Mouse (Mus musculus) gastrocnemius, adult 2 months (tissue): ENCODE measurements at regions not wholly inside any gene's neighbourhood (a gene's known extent, or its start where the extent isn't known, plus 50 kb on each side); places are given as distances from the start of the nearest gene placed in this dataset.

Experiments used
- DNase-seq: peaks from one replicate; pipeline ENCODE4 v3.0.0; 2022
- H3K27ac ChIP-seq: fragments of 200-600 bp; 2 replicates; pipeline ENCODE4 v1.8.1; 2022; ENCODE audit warnings: mild to moderate bottlenecking
- H3K4me3 ChIP-seq: fragments of 200-600 bp; 2 replicates; pipeline ENCODE4 v1.8.1; 2022; ENCODE audit warnings: mild to moderate bottlenecking, moderate library complexity
- CTCF ChIP-seq: fragments of 200-600 bp; IDR thresholded peaks from 2 replicates; pipeline ENCODE4 v1.8.1; 2022; ENCODE audit warnings: antibody characterized with exemption, mild to moderate bottlenecking, moderate library complexity
- intact Hi-C: fragments of 180-260 bp; cut with DNase I; formaldehyde crosslinking; loops from one replicate; pipeline ENCODE4 v1.15.1; 2025

DNA sequence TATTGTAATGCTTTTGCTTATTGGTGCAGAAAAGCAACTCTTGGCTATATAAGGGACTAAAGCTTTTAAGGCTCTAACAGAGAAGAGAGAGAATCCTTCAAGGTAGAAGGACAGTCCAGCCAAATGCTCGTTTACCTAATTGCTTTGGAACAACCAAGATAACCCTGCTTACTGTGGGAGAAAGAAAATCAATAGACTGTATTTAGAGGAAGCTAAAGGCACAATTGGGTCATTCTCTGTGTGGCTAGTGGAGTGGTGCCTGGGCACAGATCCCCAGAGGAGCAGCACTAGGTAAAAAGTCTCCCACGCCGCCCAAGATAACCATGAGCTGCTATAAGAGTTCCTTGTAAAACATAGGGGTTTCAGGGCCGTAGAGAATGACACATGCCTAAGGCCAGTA lies 217.6 kb downstream of the Sptssa start:
- H3K27ac ChIP-seq: no peak overlapping the region
- DNase-seq: no peak
- no peak for TF ChIP-seq CTCF
- H3K4me3 ChIP-seq: no peak overlapping the region
- intact Hi-C loops: no loop called here

DNA sequence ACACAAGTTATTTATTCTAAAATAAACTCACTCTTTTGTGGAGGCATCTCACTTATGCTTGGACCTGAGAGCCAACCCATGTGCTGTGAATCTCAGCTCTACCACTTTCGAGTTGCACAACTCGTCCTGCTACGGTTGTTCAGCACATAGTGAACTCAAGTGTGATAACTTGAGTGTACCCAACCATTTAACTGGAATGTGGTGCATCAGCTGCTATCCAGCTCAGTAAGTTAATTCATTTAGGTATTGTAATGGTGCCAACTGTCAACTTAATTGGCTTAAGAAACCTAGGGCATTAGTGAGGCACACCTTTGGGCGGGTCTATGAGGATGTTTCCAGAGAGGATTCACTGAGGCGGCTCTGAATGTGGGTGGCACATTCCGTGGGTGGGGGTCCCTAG lies 221.6 kb upstream of the Egln3 start:
- H3K4me3 ChIP-seq: no peak overlapping the region
- intact Hi-C loops: no loop called here
- H3K27ac ChIP-seq: no peak overlapping the region
- DNase-seq: no peak
- TF ChIP-seq CTCF: no peak

DNA sequence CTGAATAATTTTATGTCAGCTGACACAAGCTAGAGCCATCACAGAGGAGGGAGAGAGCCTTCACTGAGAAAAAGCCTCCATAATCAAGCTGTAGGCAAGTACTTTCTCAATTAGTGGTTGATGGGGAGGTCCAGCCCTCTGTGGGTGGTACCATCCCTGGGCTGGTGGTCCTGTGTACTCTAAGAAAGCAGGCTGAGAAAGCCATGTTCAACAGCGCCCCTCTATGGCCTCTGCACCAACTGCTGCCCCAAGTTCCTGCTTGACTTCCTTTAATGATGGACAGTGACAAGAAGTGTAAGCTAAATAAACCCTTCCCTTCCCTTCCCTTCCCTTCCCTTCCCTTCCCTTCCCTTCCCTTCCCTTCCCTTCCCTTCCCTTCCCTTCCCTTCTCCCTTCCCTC lies 211.2 kb upstream of the Egln3 start:
- TF ChIP-seq CTCF: peak; percentile 2; the same call in 1 of the 2 replicates
- intact Hi-C loops: no loop called here
- Histone ChIP-seq H3K4me3 (no peak overlapping the region), H3K27ac (no peak overlapping the region)
- DNase-seq: no peak

DNA sequence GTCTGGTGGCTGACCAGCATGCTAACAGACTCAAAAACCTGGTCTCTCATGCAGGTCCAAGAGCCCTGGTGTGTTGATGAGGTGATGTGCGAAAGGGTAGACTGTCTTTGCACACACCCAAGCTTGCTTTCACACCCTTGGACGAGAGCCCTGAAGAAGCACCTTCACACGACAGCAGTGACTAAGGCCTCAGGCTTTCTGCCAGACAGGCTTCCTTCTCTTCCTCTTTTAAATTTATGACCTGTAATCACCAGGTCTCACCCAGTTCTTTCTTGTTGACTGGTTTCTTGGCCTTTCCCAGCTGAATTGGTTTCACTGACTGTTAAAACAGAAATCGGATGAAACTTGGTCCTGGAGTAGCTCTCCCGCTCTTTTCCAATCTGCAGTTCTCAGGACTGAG lies 210.5 kb upstream of the Egln3 start:
- peak; percentile 32 for DNase-seq
- intact Hi-C loops: no loop called here
- TF ChIP-seq CTCF: no peak
- Histone ChIP-seq H3K27ac (no peak overlapping the region), H3K4me3 (no peak overlapping the region)

DNA sequence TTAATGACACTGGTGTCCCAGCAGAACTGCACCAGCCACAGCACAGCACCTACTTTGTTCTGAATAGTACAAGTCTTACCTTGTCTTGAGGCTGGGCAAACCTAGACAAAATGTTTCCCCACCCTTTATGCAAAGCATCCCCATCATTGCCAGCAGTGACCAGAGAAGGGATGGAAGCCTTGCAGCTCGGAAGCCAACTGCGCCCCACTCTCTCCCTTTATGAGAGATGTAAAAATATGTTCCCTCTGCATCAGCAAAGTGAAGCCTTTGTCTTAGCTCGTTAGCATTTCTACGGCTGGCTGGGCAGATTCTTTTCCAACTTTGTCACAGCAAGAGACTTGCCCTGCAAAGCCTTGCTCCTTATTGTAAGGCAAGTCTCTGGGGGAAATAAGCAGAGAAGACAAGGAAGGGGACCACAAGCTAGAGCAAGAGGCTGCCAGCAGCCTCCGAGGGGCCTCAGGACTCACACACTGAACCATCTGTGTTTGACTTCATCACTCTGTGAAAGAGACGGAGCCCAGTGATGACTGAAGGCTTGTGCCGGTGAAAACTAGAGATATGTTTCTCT lies 206.5 kb upstream of the Egln3 start:
- intact Hi-C loops: no loop called here
- no peak overlapping the region for H3K27ac ChIP-seq
- no peak overlapping the region for H3K4me3 ChIP-seq
- TF ChIP-seq CTCF: no peak
- DNase-seq: no peak

DNA sequence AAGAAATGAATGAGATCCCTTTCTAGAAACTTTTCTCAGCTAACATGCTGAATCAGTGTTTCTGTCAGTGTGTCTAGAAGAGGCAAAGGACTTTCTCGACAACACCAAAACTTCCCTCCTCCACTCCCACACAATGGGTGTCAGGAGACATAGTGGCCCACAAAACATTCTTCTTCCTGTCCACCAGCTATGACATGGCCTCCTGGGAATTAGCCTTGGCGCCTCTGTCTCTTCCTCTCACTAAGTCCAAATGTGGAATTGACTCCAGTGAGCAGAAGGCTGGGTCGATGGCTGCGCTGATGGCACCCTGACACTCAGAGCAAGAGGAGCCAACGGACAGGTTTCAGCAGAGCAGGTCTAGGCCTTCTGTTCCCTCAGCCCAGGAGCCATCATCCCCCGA lies 205.2 kb upstream of the Egln3 start:
- no peak overlapping the region for H3K4me3 ChIP-seq
- no peak for TF ChIP-seq CTCF
- DNase-seq: no peak
- intact Hi-C loops: no loop called here
- no peak overlapping the region for H3K27ac ChIP-seq

DNA sequence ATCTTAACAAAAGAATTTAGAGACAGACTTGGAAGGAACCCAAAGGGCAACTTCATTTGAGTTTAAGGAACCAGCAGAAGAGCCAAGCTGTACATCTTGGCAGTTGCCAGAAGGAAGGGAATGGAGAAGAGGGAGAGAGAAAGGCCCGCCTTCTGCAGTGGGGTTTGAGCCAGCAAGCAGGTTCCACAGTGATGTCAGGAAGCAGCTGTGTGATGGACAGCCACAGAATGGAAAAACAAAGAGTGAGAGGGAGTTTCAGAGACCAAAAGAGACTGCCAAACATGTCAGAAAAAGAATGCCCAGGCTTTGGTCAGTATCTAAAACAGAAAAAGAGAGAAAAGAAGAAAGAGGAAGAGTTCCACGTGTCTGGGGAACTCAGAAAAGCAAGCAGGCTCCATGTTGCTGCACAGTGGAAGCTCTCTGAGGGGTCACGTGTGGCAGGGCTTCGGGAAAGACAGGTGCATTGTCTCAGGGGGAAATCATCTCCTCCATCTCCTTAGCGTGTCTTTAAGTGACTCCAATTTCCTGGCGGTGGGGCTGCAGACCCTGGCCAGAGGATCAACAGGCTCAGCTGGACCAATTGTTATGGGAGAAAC lies 203.7 kb upstream of the Egln3 start:
- no peak overlapping the region for H3K27ac ChIP-seq
- DNase-seq: no peak
- no peak for TF ChIP-seq CTCF
- intact Hi-C loops: no loop called here
- no peak overlapping the region for H3K4me3 ChIP-seq

DNA sequence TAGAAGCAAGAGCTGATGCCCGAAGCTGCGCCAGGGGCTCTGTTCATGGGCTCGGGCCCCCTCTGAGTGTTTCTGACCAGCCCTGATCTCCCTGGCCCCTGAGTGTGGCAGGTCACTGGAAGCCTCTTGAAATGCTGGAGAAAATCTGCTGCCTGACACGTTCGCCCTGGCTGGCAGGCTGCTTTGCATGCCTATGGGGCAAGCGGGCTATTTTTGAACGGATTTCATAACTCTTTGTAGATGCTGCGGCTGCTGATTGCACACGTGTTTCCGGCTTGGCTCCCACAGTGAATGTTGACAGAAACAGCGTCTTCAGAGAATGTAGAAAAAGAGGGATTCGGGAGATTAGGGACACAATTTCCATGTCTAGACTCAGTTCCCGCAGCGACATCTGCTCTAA lies 201.4 kb upstream of the Egln3 start:
- intact Hi-C loops: no loop called here
- no peak for TF ChIP-seq CTCF
- H3K4me3 ChIP-seq: peak overlapping the region; percentile 56
- peak; percentile 87 for DNase-seq
- H3K27ac ChIP-seq: peak overlapping the region; percentile 94

DNA sequence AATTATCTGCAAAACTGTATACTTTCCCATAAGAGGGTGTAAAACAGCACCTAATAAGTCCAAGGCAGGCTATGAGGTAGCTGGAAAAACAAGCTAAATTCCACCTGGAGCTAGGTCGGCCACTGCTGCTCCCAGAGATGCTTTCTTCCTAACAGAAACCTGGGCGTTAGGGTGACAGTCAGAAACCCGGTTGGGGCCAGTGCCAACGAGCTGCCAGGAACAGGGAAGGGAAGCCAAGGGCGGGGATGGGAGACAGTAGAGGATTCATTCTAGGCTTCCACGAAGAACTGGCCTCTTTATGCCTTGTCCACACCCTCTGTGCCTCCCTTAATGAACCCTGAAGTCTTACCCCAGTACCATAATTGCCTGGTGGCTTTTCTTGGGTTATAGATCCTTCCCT lies 198.9 kb upstream of the Egln3 start:
- TF ChIP-seq CTCF: no peak
- Histone ChIP-seq H3K4me3 (no peak overlapping the region), H3K27ac (no peak overlapping the region; the same call in 1 of the 2 replicates)
- intact Hi-C loops: loop anchor here (5.0 kb wide), 1 partner anchor 90 kb away; no protein-coding TSS in a partner anchor
- peak; percentile 35 for DNase-seq

DNA sequence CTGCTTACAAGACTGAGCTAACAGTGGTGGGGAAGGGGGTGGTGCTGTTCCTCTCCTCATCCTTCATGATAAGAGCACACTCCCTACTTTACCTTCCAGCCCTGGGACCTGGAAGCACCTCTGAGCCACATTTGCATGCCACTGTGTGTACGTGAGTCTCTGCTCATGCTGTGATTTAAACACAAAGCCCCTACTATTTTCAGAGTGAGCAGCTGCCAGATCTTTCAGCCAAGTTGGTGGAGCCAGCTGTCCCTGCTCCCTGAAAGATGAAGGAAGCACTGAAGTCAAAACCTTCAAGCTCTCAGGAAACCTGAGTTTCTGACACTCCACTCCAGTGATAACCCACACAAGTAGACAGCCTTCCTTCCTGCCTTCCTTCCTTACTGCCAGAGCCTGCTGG lies 198.0 kb upstream of the Egln3 start:
- TF ChIP-seq CTCF: no peak
- H3K4me3 ChIP-seq: no peak overlapping the region
- DNase-seq: peak; percentile 40
- H3K27ac ChIP-seq: peak overlapping the region; percentile 16; the same call in 1 of the 2 replicates
- intact Hi-C loops: loop anchor here (5.0 kb wide), 1 partner anchor 91 kb away; no protein-coding TSS in a partner anchor

DNA sequence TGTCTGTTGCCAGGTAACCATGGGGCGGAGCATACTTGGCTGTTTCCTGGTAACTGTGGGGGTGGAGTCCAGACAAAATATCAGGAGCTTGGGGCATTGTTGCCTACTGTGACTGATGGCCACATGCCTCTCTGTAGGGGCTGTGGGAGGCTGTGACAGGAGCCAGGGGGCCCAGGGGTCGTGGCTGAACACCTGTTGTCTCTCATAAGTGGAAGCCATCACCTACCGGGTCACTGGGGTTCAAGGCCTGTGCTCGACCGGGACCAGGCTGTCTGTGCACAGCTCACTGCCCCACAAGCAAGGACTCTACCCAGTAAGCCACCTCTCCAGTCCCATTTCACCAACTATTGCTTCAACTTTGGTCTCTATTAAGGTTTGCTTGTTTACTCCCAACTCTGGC lies 196.4 kb upstream of the Egln3 start:
- Histone ChIP-seq H3K27ac (no peak overlapping the region), H3K4me3 (no peak overlapping the region)
- intact Hi-C loops: loop anchor here (5.0 kb wide), 1 partner anchor 92 kb away; no protein-coding TSS in a partner anchor
- no peak for TF ChIP-seq CTCF
- DNase-seq: no peak

DNA sequence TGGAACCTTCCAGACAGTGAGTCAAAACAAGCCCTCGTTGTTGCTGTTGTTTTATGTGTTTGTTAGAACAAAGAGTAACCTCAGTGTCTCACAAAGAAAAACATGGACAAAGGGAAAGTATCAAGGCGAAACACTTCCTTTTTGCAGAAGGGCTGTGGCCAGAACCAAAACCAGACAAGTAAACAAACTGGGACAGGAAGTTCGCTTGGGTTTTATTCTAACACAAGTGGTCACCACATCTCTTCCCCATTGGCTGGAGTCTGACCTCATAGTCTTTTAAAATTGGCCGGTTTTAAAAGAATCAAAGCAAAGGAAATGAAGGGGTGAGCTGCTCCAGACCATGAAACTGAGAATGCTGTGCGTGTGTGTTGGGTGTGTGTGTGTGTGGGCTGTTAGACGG lies 194.4 kb upstream of the Egln3 start:
- DNase-seq: no peak
- TF ChIP-seq CTCF: no peak
- intact Hi-C loops: no loop called here
- no peak overlapping the region for H3K27ac ChIP-seq
- no peak overlapping the region for H3K4me3 ChIP-seq

DNA sequence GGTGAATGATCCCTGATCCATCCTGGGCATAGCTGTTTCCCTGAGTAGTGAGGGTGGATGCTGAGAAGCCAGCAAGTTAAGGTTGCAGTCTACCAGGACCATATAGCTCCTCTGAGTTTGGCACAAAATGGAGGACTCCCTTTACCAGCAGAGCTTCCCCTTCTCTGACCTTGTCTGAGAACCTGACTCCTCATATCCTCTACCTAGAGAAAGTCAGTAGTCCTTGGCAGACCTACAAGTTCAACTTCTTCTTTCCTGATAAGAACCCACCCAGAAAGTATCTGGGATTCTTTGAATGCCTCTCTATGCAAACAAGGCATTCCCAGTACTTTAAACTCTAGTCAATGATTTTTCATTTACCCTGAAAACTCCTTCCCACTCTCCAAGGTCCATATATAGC lies 193.3 kb upstream of the Egln3 start:
- H3K4me3 ChIP-seq: no peak overlapping the region
- TF ChIP-seq CTCF: no peak
- H3K27ac ChIP-seq: no peak overlapping the region

DNA sequence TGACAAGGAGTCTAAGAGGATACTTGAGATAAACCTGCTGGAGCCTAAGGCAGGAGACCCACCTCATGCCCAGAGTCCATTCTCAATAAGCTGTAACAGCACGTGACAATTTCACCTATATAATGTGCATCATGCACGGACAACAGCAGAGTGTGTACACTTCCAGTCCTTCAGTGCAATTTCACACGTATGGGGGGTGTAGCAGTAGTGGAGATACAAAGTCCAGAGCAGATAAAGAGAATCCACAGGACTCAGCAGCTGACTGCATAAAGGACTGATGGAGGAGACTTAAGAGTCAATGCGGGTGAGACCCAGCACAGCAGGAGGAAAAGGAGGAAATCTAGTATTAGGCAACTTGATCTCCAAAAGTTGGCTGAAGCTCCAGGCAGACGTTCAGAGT lies 192.7 kb upstream of the Egln3 start:
- intact Hi-C loops: no loop called here
- no peak for DNase-seq
- H3K27ac ChIP-seq: no peak overlapping the region
- no peak for TF ChIP-seq CTCF
- no peak overlapping the region for H3K4me3 ChIP-seq

More for the DNA sequence above, 193.3 kb upstream of the Egln3 start:
- DNase-seq: no peak
- intact Hi-C loops: no loop called here
